Mouse (Mus musculus) cerebellum, adult 2 months (tissue): Measurements from ENCODE around the gene Ppfibp1.

Experiments used
- CTCF ChIP-seq: fragments of 200-500 bp; IDR thresholded peaks from 2 replicates; pipeline ENCODE4 v1.5.1; 2011; ENCODE audit warnings: low read depth, mild to moderate bottlenecking, control low read depth, low read length, moderate library complexity, borderline replicate concordance; ENCODE audit not compliant: insufficient read depth
- POLR2A ChIP-seq: fragments of 200-500 bp; IDR thresholded peaks from 2 replicates; pipeline ENCODE4 v1.6.1; 2011; ENCODE audit warnings: low read length, control low read depth, borderline replicate concordance; ENCODE audit not compliant: insufficient read depth

DNA sequence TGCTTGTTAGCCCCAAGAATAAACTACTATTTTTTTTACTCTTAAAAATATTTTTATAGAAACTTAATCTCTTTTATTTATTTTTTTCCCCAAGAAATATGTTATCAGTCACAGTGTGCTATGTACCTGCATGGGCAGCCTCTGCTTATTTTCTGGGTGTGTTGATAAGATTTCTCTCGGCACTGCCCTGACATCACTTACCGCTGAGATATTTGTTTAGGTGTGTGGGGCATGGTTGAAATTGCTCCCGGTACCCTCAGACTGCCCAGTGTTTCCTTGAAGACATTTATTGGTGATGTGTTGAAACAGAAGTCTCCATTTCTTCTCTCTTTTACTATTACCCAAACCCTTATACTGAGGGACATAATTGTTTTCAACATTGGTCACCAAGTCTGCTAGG is 136.5 kb downstream of the Ppfibp1 start:
- no peak for TF ChIP-seq CTCF
- TF ChIP-seq POLR2A, result no peak
